Mouse (Mus musculus): Measurements from ENCODE around the gene Catsper3. TPM values are rescaled to one million over a fixed set of nuclear protein-coding genes. Genes with fewer than 3 reads are reported as not detected.

Gene Catsper3
- polyA plus RNA-seq, 1 experiment from 2014 or later, result not detected

DNA sequence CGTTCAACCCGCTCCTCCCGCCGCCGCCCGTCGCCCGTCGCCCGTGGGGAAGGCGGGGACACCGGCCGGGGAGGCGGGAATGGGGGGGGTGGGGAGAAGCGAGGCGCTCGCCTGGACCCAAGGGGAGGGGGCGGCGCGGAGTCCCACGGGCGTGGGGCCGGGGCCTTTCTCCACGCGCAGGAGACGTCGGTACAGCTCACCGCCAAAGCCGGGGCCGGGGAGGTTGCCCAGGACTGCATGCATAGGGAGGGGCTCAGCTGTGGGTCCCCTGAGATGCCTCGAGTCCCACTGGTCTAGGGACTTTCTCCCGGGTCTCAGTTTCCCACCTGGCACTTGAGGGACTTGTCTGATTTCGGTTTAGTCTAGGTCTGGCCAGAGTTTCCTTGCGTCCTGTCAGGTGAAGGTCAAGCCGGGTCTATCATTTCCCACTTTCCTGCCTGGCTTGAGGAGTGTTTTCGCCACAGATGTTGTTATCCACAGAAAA lies 51.8 kb downstream of the Catsper3 start, which contains the start of gene Pitx1:
TSS of gene Pitx1 (minus strand) at position 51 of the 484 bp plus-strand sequence.
- Histone ChIP-seq H3K27ac (ENCODE audit: low read depth, low read length) (no peak within 1 kb of the TSS), H3K4me2 (ENCODE audit: low read length) (no peak within 1 kb of the TSS), H3K4me1 (ENCODE audit: control insufficient read depth, insufficient read depth, low read length) (no peaks in the 10 kb centered on the region), H3K4me3 (ENCODE audit: low read depth, low read length) (0 out of 2 replicates have a peak within 1 kb of the TSS, but pooled peaks have one; percentile 5), H3K27me3 (replicated peaks; ENCODE audit: control insufficient read depth, insufficient read depth, low read length) (peaks cover 99% of the 10 kb centered on the region), H3K9me3 (replicated peaks; ENCODE audit: control insufficient read depth, low read length) (no peaks in the 10 kb centered on the region), H3K36me3 (ENCODE audit: control insufficient read depth, insufficient read depth, low read length) (no peaks in the 10 kb centered on the region), H3K9ac (ENCODE audit: low read length) (no peak within 1 kb of the TSS)
- under 1% methylated on average over 33 of the region's 36 CpGs for WGBS
- no peak for DNase-seq (ENCODE audit: low spot score)
- no peak for ATAC-seq

DNA sequence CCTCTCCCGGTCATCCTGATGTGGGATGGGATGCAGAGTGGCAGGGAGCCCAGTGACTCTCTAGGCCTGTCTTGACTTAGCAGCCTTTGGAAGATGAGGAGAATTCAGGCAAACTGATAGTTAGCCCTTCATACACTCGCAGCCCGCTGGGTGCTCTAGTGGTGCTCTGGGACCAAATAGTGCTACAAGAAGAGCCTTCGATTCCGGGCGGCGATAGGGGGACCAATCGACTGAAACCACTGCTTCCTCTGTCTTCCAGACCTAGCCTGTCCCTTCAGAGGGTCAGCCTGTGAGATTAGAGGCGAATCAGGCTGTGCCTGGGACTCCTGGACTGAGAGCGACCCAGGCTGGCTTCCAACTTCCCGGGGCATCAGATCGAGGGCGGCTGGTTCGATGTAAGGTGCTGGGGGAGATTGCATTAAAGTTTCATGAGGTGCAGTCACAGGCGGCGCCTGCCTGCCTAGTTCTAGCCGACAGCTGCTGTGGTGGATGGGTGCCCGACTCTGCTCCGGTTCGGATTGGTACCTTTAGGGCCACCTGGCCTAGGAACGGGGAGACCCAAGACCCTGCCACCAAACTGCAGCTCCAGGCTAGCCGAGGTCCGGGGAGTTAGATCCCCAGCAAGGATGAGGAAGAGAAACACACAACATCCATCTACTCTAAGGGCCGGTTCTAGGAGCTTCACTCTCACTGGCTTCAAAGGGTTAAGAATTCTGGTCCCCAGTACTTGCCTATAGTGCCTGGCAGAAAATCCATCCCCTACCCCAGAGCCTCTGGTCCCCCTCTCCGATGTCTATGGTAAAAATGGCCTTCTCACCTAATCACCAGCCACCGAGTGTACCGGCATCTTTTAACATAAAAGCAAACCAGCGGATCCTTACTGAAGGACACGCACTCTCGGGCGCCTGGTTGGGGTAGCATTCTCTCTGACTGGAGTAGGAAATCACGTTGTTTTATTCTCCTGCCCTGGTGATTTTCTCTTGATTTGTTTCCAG lies 52.7 kb downstream of the Catsper3 start:
- Histone ChIP-seq H3K9ac (ENCODE audit: low read length) (no peak overlapping the region), H3K4me3 (ENCODE audit: low read depth, low read length) (no peak overlapping the region), H3K36me3 (ENCODE audit: control insufficient read depth, insufficient read depth, low read length) (no peaks in the 10 kb centered on the region), H3K27me3 (replicated peaks; ENCODE audit: control insufficient read depth, insufficient read depth, low read length) (peaks cover 99% of the 10 kb centered on the region), H3K4me1 (ENCODE audit: control insufficient read depth, insufficient read depth, low read length) (no peaks in the 10 kb centered on the region), H3K4me2 (ENCODE audit: low read length) (no peak overlapping the region), H3K9me3 (replicated peaks; ENCODE audit: control insufficient read depth, low read length) (no peaks in the 10 kb centered on the region), H3K27ac (ENCODE audit: low read depth, low read length) (no peak overlapping the region)
- no peak for ATAC-seq
- WGBS, result 2% methylated on average over 32 of the region's 32 CpGs
- no peak for DNase-seq (ENCODE audit: low spot score)

DNA sequence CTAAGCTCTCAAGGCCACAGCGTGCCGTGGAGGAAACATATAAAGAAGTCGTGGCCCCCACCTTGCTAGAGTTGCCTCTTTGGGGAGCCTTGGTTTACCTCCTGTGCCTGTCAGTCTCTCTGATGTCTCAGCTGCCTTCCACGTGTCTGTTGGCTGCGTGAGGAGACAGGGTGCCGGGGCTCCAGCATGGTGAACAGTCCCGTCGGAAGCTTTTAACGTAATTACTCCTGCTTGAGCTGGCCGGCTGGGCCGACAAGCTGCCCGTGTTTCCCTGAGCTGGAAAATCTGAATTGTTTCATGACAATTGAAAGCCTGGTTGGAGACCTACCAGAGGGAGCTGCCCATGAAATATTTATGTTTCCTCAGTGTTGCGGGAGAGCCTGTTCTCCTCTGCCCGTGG lies 55.9 kb downstream of the Catsper3 start:
- Histone ChIP-seq H3K9ac (ENCODE audit: low read length) (no peak overlapping the region), H3K4me1 (ENCODE audit: control insufficient read depth, insufficient read depth, low read length) (no peaks in the 10 kb centered on the region), H3K4me2 (ENCODE audit: low read length) (no peak overlapping the region), H3K27me3 (replicated peaks; ENCODE audit: control insufficient read depth, insufficient read depth, low read length) (peaks cover 69% of the 10 kb centered on the region), H3K36me3 (ENCODE audit: control insufficient read depth, insufficient read depth, low read length) (no peaks in the 10 kb centered on the region), H3K27ac (ENCODE audit: low read depth, low read length) (no peak overlapping the region), H3K4me3 (ENCODE audit: low read depth, low read length) (no peak overlapping the region), H3K9me3 (replicated peaks; ENCODE audit: control insufficient read depth, low read length) (peaks cover 3% of the 10 kb centered on the region; the same call in 1 of the 2 replicates)
- DNase-seq (ENCODE audit: low spot score) (peak; percentile 57), ATAC-seq (no peak)
- WGBS, result 14% methylated on average over 14 of the region's 14 CpGs

DNA sequence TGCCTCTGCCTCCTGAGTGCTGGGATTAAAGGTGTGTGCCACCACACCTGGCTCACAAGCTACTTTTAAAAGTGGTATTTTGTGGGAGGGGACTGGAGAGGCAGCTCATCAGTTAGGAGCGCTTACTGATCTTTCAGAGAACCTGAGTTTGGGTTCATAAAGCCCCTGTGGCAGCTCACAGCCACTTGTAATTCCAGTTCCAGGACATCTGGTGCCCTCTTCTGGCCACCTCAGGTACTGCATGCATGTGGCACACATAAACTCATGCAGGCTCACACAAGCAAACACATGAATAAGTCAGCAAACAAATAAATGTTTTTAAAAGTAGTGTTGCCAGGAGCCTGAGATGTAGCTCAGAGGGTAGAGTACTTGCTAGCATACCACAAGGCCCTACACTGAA lies 59.3 kb downstream of the Catsper3 start:
- H3K27ac ChIP-seq (ENCODE audit: low read depth, low read length), result no peak overlapping the region
- H3K4me1 ChIP-seq (ENCODE audit: control insufficient read depth, insufficient read depth, low read length), result no peaks in the 10 kb centered on the region
- no peaks in the 10 kb centered on the region for H3K36me3 ChIP-seq (ENCODE audit: control insufficient read depth, insufficient read depth, low read length)
- 90% methylated on average over 1 of the region's 1 CpGs for WGBS
- H3K4me3 ChIP-seq (ENCODE audit: low read depth, low read length), result no peak overlapping the region
- DNase-seq (ENCODE audit: low spot score) (no peak), ATAC-seq (no peak)
- peaks cover 3% of the 10 kb centered on the region; the same call in 1 of the 2 replicates for H3K9me3 ChIP-seq (replicated peaks; ENCODE audit: control insufficient read depth, low read length)
- no peak overlapping the region for H3K4me2 ChIP-seq (ENCODE audit: low read length)
- H3K27me3 ChIP-seq (replicated peaks; ENCODE audit: control insufficient read depth, insufficient read depth, low read length), result peaks cover 34% of the 10 kb centered on the region
- no peak overlapping the region for H3K9ac ChIP-seq (ENCODE audit: low read length)

DNA sequence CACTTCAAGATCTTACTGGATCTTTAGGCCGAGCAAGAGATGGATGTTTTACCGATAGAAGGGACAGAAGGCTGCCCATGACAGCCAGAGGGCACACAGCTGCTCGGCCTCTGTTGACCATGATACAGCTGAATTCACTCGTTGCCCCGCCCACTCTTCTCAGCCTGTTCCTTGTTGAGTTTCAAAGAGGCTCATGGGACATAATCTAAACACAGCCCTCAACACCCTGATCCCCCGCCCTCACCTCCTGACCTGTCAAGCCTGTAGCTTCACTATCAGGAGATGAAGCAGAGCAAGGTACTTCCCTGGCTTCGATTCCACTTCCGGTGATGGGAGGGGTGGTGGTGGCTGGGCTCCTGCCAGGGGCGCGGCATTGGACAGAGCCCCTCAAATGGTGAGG lies 63.4 kb downstream of the Catsper3 start:
- Histone ChIP-seq H3K4me2 (ENCODE audit: low read length) (no peak overlapping the region), H3K27ac (ENCODE audit: low read depth, low read length) (no peak overlapping the region), H3K9ac (ENCODE audit: low read length) (no peak overlapping the region), H3K36me3 (ENCODE audit: control insufficient read depth, insufficient read depth, low read length) (no peaks in the 10 kb centered on the region), H3K4me1 (ENCODE audit: control insufficient read depth, insufficient read depth, low read length) (no peaks in the 10 kb centered on the region), H3K4me3 (ENCODE audit: low read depth, low read length) (no peak overlapping the region), H3K9me3 (replicated peaks; ENCODE audit: control insufficient read depth, low read length) (peaks cover 3% of the 10 kb centered on the region; the same call in 1 of the 2 replicates), H3K27me3 (replicated peaks; ENCODE audit: control insufficient read depth, insufficient read depth, low read length) (no peaks in the 10 kb centered on the region)
- ATAC-seq (no peak), DNase-seq (ENCODE audit: low spot score) (no peak)
- 74% methylated on average over 10 of the region's 10 CpGs for WGBS

DNA sequence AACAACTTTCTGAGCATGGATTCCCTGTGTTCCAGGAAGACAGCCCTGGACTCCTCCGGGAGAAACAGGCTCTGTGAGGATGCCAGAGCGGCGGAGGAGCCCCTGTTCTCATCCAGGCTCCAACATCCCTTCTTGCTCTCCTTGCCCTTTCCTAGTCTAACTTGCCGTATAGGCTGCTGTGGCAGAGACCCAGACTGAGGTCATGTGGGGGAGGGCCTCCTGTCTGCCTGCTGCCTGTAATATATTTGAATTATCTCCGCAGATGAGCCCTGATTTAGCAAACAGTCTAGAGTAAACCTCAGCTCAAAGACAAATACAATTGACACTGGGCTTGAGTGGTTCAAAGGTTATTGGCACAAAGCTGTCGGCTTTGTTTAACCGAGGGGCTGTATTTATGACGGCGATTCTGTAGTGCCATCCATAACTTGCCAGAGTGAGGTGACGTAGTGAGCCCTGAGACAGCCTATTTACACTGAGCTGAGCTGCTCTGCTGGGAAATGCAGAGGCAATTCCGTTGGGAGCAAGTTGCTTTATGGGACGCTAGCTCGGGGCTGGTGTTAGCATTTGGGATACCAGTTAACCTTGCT lies 64.3 kb downstream of the Catsper3 start:
- WGBS, result 69% methylated on average over 13 of the region's 13 CpGs
- ATAC-seq, result no peak
- no peak overlapping the region for H3K4me2 ChIP-seq (ENCODE audit: low read length)
- DNase-seq (ENCODE audit: low spot score), result no peak
- no peak overlapping the region for H3K27ac ChIP-seq (ENCODE audit: low read depth, low read length)
- no peak overlapping the region for H3K4me3 ChIP-seq (ENCODE audit: low read depth, low read length)
- H3K9me3 ChIP-seq (replicated peaks; ENCODE audit: control insufficient read depth, low read length), result peaks cover 2% of the 10 kb centered on the region; the same call in 1 of the 2 replicates
- H3K9ac ChIP-seq (ENCODE audit: low read length), result no peak overlapping the region
- H3K27me3 ChIP-seq (replicated peaks; ENCODE audit: control insufficient read depth, insufficient read depth, low read length), result no peaks in the 10 kb centered on the region
- no peaks in the 10 kb centered on the region for H3K36me3 ChIP-seq (ENCODE audit: control insufficient read depth, insufficient read depth, low read length)
- no peaks in the 10 kb centered on the region for H3K4me1 ChIP-seq (ENCODE audit: control insufficient read depth, insufficient read depth, low read length)

DNA sequence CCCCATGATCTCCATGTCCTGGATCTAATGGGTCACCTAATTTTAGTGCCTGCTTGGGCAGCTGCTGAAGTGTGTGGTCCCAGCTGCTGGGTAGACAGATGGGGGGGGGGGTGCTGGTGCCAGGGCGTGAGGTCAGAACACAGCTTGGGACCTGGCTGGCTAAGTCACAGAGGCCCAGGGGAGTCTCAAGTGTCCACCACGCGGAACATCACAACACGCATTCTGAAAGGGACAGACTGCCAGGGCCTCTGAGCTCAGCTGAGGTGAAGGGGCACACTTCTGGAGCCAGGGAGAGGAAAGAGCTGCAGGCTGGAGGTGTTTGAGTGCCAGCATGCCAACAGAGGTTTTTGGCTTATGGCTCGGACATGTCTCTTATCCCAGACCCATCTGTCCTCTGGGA lies 66.4 kb downstream of the Catsper3 start:
- 82% methylated on average over 5 of the region's 5 CpGs for WGBS
- DNase-seq (ENCODE audit: low spot score), result no peak
- Histone ChIP-seq H3K27me3 (replicated peaks; ENCODE audit: control insufficient read depth, insufficient read depth, low read length) (no peaks in the 10 kb centered on the region), H3K36me3 (ENCODE audit: control insufficient read depth, insufficient read depth, low read length) (no peaks in the 10 kb centered on the region), H3K4me3 (ENCODE audit: low read depth, low read length) (no peak overlapping the region), H3K9ac (ENCODE audit: low read length) (no peak overlapping the region), H3K4me1 (ENCODE audit: control insufficient read depth, insufficient read depth, low read length) (no peaks in the 10 kb centered on the region), H3K9me3 (replicated peaks; ENCODE audit: control insufficient read depth, low read length) (no peaks in the 10 kb centered on the region), H3K4me2 (ENCODE audit: low read length) (no peak overlapping the region), H3K27ac (ENCODE audit: low read depth, low read length) (no peak overlapping the region)
- no peak for ATAC-seq

DNA sequence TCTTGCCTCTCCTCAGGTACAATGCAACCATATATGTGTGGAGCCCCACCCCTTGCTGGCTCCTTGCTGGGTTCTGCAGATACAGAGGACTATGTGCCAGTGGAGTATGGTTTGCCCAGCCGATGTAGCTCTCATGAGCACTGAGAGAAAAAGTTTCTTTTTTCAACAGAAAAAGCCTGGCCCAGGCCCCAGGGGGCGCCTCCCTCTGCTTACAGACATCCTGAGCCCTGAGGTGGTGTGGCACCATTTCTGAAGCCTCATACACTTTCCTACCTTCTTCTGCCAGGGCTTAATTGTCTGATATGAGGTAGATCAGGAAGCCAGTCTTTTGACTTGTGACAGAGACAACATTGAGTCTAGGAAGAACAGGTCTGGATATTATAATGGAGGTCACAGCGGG lies 67.8 kb downstream of the Catsper3 start:
- 66% methylated on average over 3 of the region's 3 CpGs for WGBS
- Histone ChIP-seq H3K4me2 (ENCODE audit: low read length) (no peak overlapping the region), H3K27me3 (replicated peaks; ENCODE audit: control insufficient read depth, insufficient read depth, low read length) (no peaks in the 10 kb centered on the region), H3K4me1 (ENCODE audit: control insufficient read depth, insufficient read depth, low read length) (no peaks in the 10 kb centered on the region), H3K9me3 (replicated peaks; ENCODE audit: control insufficient read depth, low read length) (no peaks in the 10 kb centered on the region), H3K4me3 (ENCODE audit: low read depth, low read length) (no peak overlapping the region), H3K27ac (ENCODE audit: low read depth, low read length) (no peak overlapping the region), H3K9ac (ENCODE audit: low read length) (no peak overlapping the region), H3K36me3 (ENCODE audit: control insufficient read depth, insufficient read depth, low read length) (no peaks in the 10 kb centered on the region)
- no peak for DNase-seq (ENCODE audit: low spot score)
- ATAC-seq, result no peak

All from forebrain, embryonic 14.5 days (tissue).